ENCODE assay signal across 33 mouse cellular contexts in the genomic region with DNA sequence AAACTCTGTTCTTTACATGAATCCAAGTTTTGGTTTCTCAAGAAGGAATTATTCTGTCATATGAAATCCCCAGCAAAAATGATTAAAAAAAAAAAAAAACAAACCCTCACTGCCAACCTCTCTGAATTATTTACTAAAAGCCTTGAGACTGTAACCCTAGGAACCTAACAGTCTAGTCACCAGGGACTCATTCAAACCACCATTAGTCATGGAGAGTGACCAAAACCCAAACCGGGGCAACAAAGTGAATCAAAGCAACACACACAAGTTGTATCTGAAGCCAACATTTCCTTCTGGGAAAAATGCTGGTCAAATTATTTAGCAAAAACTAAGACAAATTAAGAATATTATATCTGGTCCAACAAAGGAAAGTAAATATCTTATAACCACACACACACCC. TPM values are rescaled to one million over a fixed set of nuclear protein-coding genes. Genes with fewer than 3 reads are reported as not detected.
DNase-seq lines count a peak whose midpoint lies in the region; ATAC-seq and TF ChIP-seq lines count a peak whose summit lies in the region.
"Had no signal": no experiment of that assay in that cellular context is flagged by ENCODE, and none has a peak within 500 bp of the region (broad histone marks: within the 10 kb centered on the region; RNA-seq: fewer than 3 reads in every experiment).

No protein-coding gene starts in this region.

- H3K4me3 ChIP-seq in kidney, embryonic 16.5 days (ENCODE audit: low read length), result no peak overlapping the region
- no peak overlapping the region for H3K4me3 ChIP-seq in midbrain, postnatal 0 days (ENCODE audit: low read depth, low read length)
- no peak overlapping the region for H3K4me3 ChIP-seq in midbrain, embryonic 11.5 days (ENCODE audit: low read depth, low read length)
- no peak overlapping the region for H3K4me3 ChIP-seq in small intestine, adult 2 months (ENCODE audit: low read depth, low read length)
- no peak overlapping the region for H3K4me3 ChIP-seq in left cerebral cortex, adult 2 months
- H3K4me3 ChIP-seq in thymus, adult 2 months (ENCODE audit: control insufficient read depth, insufficient read depth, low read length), result no peak overlapping the region
- H3K4me3 ChIP-seq: embryonic facial prominence, embryonic 10.5 days; forebrain, embryonic 12.5 days; hindbrain, embryonic 12.5 days; limb, embryonic 12.5 days; liver, embryonic 15.5 days; midbrain, embryonic 10.5 days had no signal

- TF ChIP-seq CTCF in midbrain, postnatal 0 days (IDR thresholded peaks at IDR 0.05), result no peak
- no peak for TF ChIP-seq CTCF in small intestine, adult 2 months (IDR thresholded peaks at IDR 0.05; ENCODE audit: extremely low read depth, insufficient read length, insufficient replicate concordance, low read depth, low read length)
- no peak for TF ChIP-seq CTCF in left cerebral cortex, adult 2 months (IDR thresholded peaks at IDR 0.05)
- no peak for TF ChIP-seq CTCF in thymus, adult 2 months (IDR thresholded peaks at IDR 0.05; ENCODE audit: borderline replicate concordance, control insufficient read depth, extremely low read depth, insufficient read depth, low read length, poor library complexity)

- WGBS in kidney, embryonic 16.5 days, result 65% methylated on average over 1 of the region's 1 CpGs
- 67% methylated on average over 1 of the region's 1 CpGs for WGBS in midbrain, postnatal 0 days
- 90% methylated on average over 1 of the region's 1 CpGs for WGBS in midbrain, embryonic 11.5 days
- WGBS in small intestine, adult 2 months, result 52% methylated on average over 1 of the region's 1 CpGs
- WGBS in thymus, adult 2 months, result 93% methylated on average over 1 of the region's 1 CpGs

- peaks cover 32% of the 10 kb centered on the region for H3K4me1 ChIP-seq in kidney, embryonic 16.5 days (ENCODE audit: insufficient read depth, low read length)
- no peaks in the 10 kb centered on the region for H3K4me1 ChIP-seq in midbrain, postnatal 0 days (ENCODE audit: insufficient read depth, low read length)
- peaks cover 11% of the 10 kb centered on the region for H3K4me1 ChIP-seq in midbrain, embryonic 11.5 days (ENCODE audit: control insufficient read depth, insufficient read depth, low read length)
- peaks cover 24% of the 10 kb centered on the region; the same call in 1 of the 2 replicates for H3K4me1 ChIP-seq in small intestine, adult 2 months (ENCODE audit: control insufficient read depth, insufficient read depth, insufficient read length, low read length)
- H3K4me1 ChIP-seq in thymus, adult 2 months (replicated peaks; ENCODE audit: control insufficient read depth, insufficient read depth, low read length), result peaks cover 14% of the 10 kb centered on the region

- no peak overlapping the region for H3K9ac ChIP-seq in kidney, embryonic 16.5 days (replicated peaks; ENCODE audit: low read length)
- no peak overlapping the region for H3K9ac ChIP-seq in midbrain, postnatal 0 days (replicated peaks; ENCODE audit: low read length, poor library complexity, severe bottlenecking)
- no peak overlapping the region for H3K9ac ChIP-seq in midbrain, embryonic 11.5 days (ENCODE audit: low read length)
- H3K9ac ChIP-seq: forebrain, embryonic 12.5 days; hindbrain, embryonic 12.5 days; limb, embryonic 12.5 days; liver, embryonic 15.5 days had no signal

- no peak overlapping the region for H3K4me2 ChIP-seq in kidney, embryonic 16.5 days (replicated peaks; ENCODE audit: low read depth, low read length)
- H3K4me2 ChIP-seq in midbrain, postnatal 0 days (ENCODE audit: low read depth, low read length, poor library complexity, severe bottlenecking), result no peak overlapping the region
- no peak overlapping the region for H3K4me2 ChIP-seq in midbrain, embryonic 11.5 days
- H3K4me2 ChIP-seq: forebrain, embryonic 12.5 days; hindbrain, embryonic 12.5 days; limb, embryonic 12.5 days had no signal

- peaks cover 3% of the 10 kb centered on the region; the same call in 1 of the 2 replicates for H3K9me3 ChIP-seq in kidney, embryonic 16.5 days (ENCODE audit: low read length)
- H3K9me3 ChIP-seq in midbrain, postnatal 0 days (ENCODE audit: low read length), result no peaks in the 10 kb centered on the region
- peaks cover 3% of the 10 kb centered on the region; the same call in 1 of the 2 replicates for H3K9me3 ChIP-seq in midbrain, embryonic 11.5 days (ENCODE audit: control insufficient read depth, low read length)
- H3K9me3 ChIP-seq: liver, embryonic 15.5 days had no signal

- no peak overlapping the region for H3K27ac ChIP-seq in kidney, embryonic 16.5 days (ENCODE audit: low read length)
- H3K27ac ChIP-seq in midbrain, postnatal 0 days (ENCODE audit: low read depth, low read length), result no peak overlapping the region
- H3K27ac ChIP-seq in midbrain, embryonic 11.5 days (ENCODE audit: low read depth, low read length), result no peak overlapping the region
- H3K27ac ChIP-seq in small intestine, adult 2 months (ENCODE audit: insufficient read depth, low read depth, low read length), result peak overlapping the region; percentile 91
- no peak overlapping the region for H3K27ac ChIP-seq in left cerebral cortex, adult 2 months
- H3K27ac ChIP-seq in thymus, adult 2 months (ENCODE audit: control insufficient read depth, insufficient read depth, low read length), result no peak overlapping the region
- H3K27ac ChIP-seq: embryonic facial prominence, embryonic 10.5 days; forebrain, embryonic 12.5 days; hindbrain, embryonic 12.5 days; limb, embryonic 12.5 days; liver, embryonic 15.5 days; midbrain, embryonic 10.5 days had no signal

- no peak for ATAC-seq in kidney, embryonic 16.5 days (ENCODE audit: low FRiP score, low TSS enrichment)
- ATAC-seq in midbrain, postnatal 0 days (ENCODE audit: low FRiP score), result no peak
- no peak for ATAC-seq in midbrain, embryonic 11.5 days (ENCODE audit: low FRiP score)
- ATAC-seq: CD4-positive, CD25-positive, alpha-beta regulatory T cell, adult 4 months had no signal

- DNase-seq in kidney, adult 9 months, result peak; percentile 51
- peak; percentile 19 for DNase-seq in midbrain, postnatal 0 days (ENCODE audit: low spot score)
- no peak for DNase-seq in midbrain, embryonic 11.5 days (ENCODE audit: low spot score, missing footprints)
- peak; percentile 75 for DNase-seq in NIH3T3 (ENCODE audit: low read depth)
- DNase-seq in left cerebral cortex, adult 2 months (ENCODE audit: extremely low spot score in 1 of 2, low spot score in 2 of 2), result no peak
- DNase-seq in thymus, adult 2 months, result no peak
- DNase-seq: cerebellum, adult 11 months; cerebellum, adult 9-11 months; kidney, postnatal 14 days; layer of hippocampus, postnatal 36 days; lung, postnatal 10 days; right cerebral cortex, postnatal 25 days; thymus, postnatal 25 days had no signal

- peaks cover 43% of the 10 kb centered on the region for H3K36me3 ChIP-seq in kidney, embryonic 16.5 days (ENCODE audit: insufficient read depth, low read length)
- peaks cover 37% of the 10 kb centered on the region for H3K36me3 ChIP-seq in midbrain, postnatal 0 days (ENCODE audit: insufficient read depth, low read length)
- peaks cover 29% of the 10 kb centered on the region for H3K36me3 ChIP-seq in midbrain, embryonic 11.5 days (ENCODE audit: control insufficient read depth, insufficient read depth, low read length)
- H3K36me3 ChIP-seq in small intestine, adult 2 months (ENCODE audit: control insufficient read depth, insufficient read depth, low read length), result peaks cover 39% of the 10 kb centered on the region
- peaks cover 40% of the 10 kb centered on the region for H3K36me3 ChIP-seq in thymus, adult 2 months (ENCODE audit: control insufficient read depth, insufficient read depth, low read length)

- TF ChIP-seq POLR2A in small intestine, adult 2 months (IDR thresholded peaks at IDR 0.05; ENCODE audit: low read depth, low read length), result no peak
- no peak for TF ChIP-seq POLR2A in thymus, adult 2 months (IDR thresholded peaks at IDR 0.05; ENCODE audit: control insufficient read depth, extremely low read depth, insufficient read depth, low read length, poor library complexity)

- intact Hi-C loops in left cerebral cortex, adult 2 months (cut with DNase I), result loop anchor here (10.0 kb wide), 1 partner anchor 962 kb away; a partner anchor contains a TSS

- no peaks in the 10 kb centered on the region for H3K27me3 ChIP-seq in kidney, embryonic 16.5 days (ENCODE audit: insufficient read depth, low read length)
- no peaks in the 10 kb centered on the region for H3K27me3 ChIP-seq in midbrain, postnatal 0 days (ENCODE audit: insufficient read depth, low read length)
- H3K27me3 ChIP-seq in midbrain, embryonic 11.5 days (ENCODE audit: control insufficient read depth, insufficient read depth, low read length), result no peaks in the 10 kb centered on the region
- H3K27me3 ChIP-seq in small intestine, adult 2 months (ENCODE audit: control insufficient read depth, insufficient read depth, low read length), result no peaks in the 10 kb centered on the region
- no peaks in the 10 kb centered on the region for H3K27me3 ChIP-seq in thymus, adult 2 months (ENCODE audit: control insufficient read depth, insufficient read depth, low read length)
- H3K27me3 ChIP-seq: hindbrain, embryonic 12.5 days; limb, embryonic 12.5 days had no signal

RNA-seq across cellular contexts. Expression of a gene that starts 3.3 kb away (rescaled TPM):
- 426 and 432 TPM in 2 replicates for polyA plus RNA-seq in kidney, embryonic 16.5 days (2015; fragmentation: Nextera tagmentation; extraction: Ambion mirVana)
- 96.5 and 122 TPM in 2 replicates for total RNA-seq in midbrain, postnatal 0 days (2014; rRNA removed)
- 352 and 374 TPM in 2 replicates for polyA plus RNA-seq in midbrain, postnatal 0 days (2015; fragmentation: Nextera tagmentation; extraction: Ambion mirVana)
- polyA plus RNA-seq in midbrain, embryonic 11.5 days (2014; fragmentation: Nextera tagmentation; extraction: Ambion mirVana), result 404 and 408 TPM in 2 replicates
- polyA plus RNA-seq in small intestine, adult 2 months (2012; rRNA removed), result 67.4 and 181 TPM in 2 replicates
- 100 to 1,000 TPM in 1 of 2 experiments, 10 to 100 TPM in 1; 96.7 to 102 TPM for total RNA-seq in left cerebral cortex, adult 2 months (2021)
- polyA plus RNA-seq in thymus, adult 2 months (2012; rRNA removed), result 195 and 214 TPM in 2 replicates

RNA-seq across cellular contexts. Expression of a gene that starts 36.8 kb away (rescaled TPM):
- polyA plus RNA-seq in kidney, embryonic 16.5 days (2015; fragmentation: Nextera tagmentation; extraction: Ambion mirVana), result 1.7 and 2.2 TPM in 2 replicates
- total RNA-seq in midbrain, postnatal 0 days (2014; rRNA removed), result 0.27 TPM in 1 of 2 replicates, not detected in the other
- 0.10 and 0.18 TPM in 2 replicates for polyA plus RNA-seq in midbrain, postnatal 0 days (2015; fragmentation: Nextera tagmentation; extraction: Ambion mirVana)
- 0.04 TPM in 1 of 2 replicates, not detected in the other for polyA plus RNA-seq in midbrain, embryonic 11.5 days (2014; fragmentation: Nextera tagmentation; extraction: Ambion mirVana)
- 3.2 and 13.4 TPM in 2 replicates for polyA plus RNA-seq in small intestine, adult 2 months (2012; rRNA removed)
- total RNA-seq in left cerebral cortex, adult 2 months (2021), result under 1 TPM; 0.27 to 0.42 TPM
- 0.14 and 0.26 TPM in 2 replicates for polyA plus RNA-seq in thymus, adult 2 months (2012; rRNA removed)
- total RNA-seq: common myeloid progenitor, adult 5-6 weeks; gastrocnemius, postnatal 4 days; neutrophil, adult 5-6 weeks had no signal
- polyA plus RNA-seq: forebrain, embryonic 12.5 days had no signal

RNA-seq across cellular contexts. Expression of a gene that starts 56.0 kb away (rescaled TPM):
- not detected in 2 replicates for polyA plus RNA-seq in kidney, embryonic 16.5 days (2015; fragmentation: Nextera tagmentation; extraction: Ambion mirVana)
- not detected in 2 replicates for total RNA-seq in midbrain, postnatal 0 days (2014; rRNA removed)
- polyA plus RNA-seq in midbrain, postnatal 0 days (2015; fragmentation: Nextera tagmentation; extraction: Ambion mirVana), result not detected in 2 replicates
- not detected in 2 replicates for polyA plus RNA-seq in midbrain, embryonic 11.5 days (2014; fragmentation: Nextera tagmentation; extraction: Ambion mirVana)
- polyA plus RNA-seq in small intestine, adult 2 months (2012; rRNA removed), result not detected in 2 replicates
- not detected for total RNA-seq in left cerebral cortex, adult 2 months (2021)
- polyA plus RNA-seq in thymus, adult 2 months (2012; rRNA removed), result not detected in 2 replicates
- total RNA-seq: adrenal gland, postnatal 36 days; common myeloid progenitor, adult 5-6 weeks; ES-E14; gastrocnemius, postnatal 4 days; heart, adult 8-10 months; heart, postnatal 25 days; layer of hippocampus, adult 18-20 months; layer of hippocampus, postnatal 36 days; left cerebral cortex, postnatal 14 days; neutrophil, adult 5-6 weeks had no signal
- polyA plus RNA-seq: CD4-positive, CD25-positive, alpha-beta regulatory T cell, adult 4 months; embryonic facial prominence, embryonic 10.5 days; forebrain, embryonic 12.5 days; heart, embryonic 14.5 days; hindbrain, embryonic 12.5 days; limb, embryonic 12.5 days; liver, embryonic 15.5 days; midbrain, embryonic 10.5 days; stomach, embryonic 14.5 days had no signal

Comparison
In these comparisons a context has a peak if more than half of its experiments do, and no peak if none do; other contexts are left out.
1. DNase-seq: peak in kidney, adult 9 months (single experiment), midbrain, postnatal 0 days (single experiment) and NIH3T3 (single experiment); none in midbrain, embryonic 11.5 days (single experiment), left cerebral cortex, adult 2 months (0 of 2) and thymus, adult 2 months (single experiment).